Mouse (Mus musculus) kidney, postnatal 25 days (tissue): ENCODE measurements at regions not wholly inside any gene's neighbourhood (a gene's known extent, or its start where the extent isn't known, plus 50 kb on each side); places are given as distances from the start of the nearest gene placed in this dataset.

Experiments
- DNase-seq, 2 experiments: peaks; one replicate each; pipeline ENCODE4 v3.0.0; 2021; ENCODE audit warnings: mixed read lengths in 2 of 2

DNA sequence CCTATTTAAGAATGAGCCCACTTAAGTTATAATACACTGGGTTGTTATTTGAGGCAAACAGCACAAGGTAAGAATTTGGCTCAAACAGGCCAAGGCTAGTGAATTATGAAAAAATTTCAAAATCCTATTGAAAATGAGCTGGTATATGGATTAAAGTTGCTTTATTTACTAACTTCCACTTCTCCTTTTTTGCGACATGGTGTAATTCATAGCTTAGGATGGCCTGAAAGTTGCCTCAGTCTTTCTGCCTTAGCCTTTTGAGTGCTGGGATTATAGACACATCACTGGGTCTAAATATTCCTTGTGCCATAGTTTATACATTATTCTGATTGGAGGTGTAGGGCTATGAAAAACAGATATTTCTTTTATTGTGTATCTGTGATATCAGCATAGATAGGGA lies 81.9 kb downstream of the Edem1 start:
- no peak for DNase-seq

DNA sequence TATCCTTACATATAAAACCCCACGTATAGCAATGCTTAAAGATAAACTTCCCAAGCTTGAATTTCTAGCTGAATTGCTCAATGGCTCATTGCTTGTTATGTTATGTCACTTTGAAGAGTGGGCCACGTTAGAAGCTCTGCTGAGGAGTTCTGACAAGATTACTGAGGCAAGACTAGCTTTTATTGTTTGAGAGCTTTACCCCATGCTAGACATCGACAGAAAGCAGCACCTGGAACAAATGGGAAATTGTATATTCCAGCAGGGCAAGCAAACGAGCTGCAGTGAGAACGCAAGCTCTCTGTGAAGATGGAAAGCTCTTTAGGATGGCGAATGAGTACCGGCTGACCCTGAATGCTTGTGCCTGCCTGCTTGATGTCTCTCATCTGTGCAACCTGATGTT lies 84.1 kb downstream of the Edem1 start:
- no peak for DNase-seq

DNA sequence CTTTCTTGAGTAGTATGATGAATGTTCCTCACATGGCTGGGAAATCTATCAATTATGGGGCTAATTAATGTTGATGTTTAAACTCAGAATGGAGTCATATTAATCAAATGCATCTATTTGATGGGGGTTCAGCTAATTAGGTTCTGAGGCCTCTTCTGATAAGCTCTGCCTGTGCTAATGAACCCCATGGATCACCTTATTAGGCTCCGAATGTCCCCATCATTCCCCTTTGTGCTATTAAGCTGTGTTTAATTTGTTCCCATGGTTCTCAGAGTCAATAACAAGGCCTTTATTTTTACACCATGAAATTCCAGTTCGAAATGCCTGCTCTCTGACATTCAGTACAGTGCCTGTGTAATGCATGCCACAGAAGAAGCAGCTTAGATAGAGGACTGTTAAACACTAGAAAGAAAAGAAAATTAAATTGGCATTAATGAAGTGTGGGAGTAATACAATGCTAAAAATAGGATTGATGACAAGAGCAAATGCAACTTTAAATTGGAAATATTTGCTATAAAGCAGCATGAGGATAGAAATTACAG lies 91.0 kb downstream of the Edem1 start:
- DNase-seq: no peak

DNA sequence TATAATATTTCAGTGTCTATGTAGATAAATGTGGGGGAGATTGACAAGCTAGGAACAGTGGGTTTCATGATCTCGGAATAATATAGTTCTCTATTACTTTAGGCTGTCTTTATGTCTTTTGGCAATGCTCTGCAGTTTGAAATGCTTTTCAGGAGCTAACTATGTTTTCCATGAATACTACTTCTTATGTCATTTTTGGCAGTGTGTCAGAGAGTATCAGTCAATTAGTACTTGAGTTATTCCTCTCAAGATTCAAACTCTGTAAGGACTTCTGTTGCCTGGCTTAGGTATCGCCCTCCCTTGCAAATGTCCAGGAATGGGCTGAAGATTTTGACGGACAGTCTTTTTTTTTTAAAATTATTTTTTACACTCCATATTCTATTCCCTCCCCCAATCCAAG lies 92.7 kb downstream of the Edem1 start:
- no peak for DNase-seq

DNA sequence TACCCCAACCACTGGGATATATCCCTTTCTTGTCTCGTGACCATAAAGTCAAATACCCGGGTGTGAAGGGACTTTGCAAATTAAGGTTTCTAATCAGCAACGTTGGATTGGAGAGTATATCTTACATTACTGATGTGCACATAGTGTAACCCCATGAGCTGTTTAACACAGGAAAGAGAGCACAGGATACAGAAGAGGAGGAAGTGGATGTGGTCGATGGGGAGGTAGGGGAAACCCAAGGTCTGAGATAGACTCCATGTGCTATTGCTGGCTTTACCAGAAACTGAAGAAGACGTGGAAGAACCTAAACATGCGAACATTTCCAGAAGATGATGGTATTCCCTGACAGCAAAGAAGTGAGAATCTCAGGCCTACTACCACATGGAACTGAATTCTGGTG lies 94.1 kb downstream of the Edem1 start:
- DNase-seq: no peak

DNA sequence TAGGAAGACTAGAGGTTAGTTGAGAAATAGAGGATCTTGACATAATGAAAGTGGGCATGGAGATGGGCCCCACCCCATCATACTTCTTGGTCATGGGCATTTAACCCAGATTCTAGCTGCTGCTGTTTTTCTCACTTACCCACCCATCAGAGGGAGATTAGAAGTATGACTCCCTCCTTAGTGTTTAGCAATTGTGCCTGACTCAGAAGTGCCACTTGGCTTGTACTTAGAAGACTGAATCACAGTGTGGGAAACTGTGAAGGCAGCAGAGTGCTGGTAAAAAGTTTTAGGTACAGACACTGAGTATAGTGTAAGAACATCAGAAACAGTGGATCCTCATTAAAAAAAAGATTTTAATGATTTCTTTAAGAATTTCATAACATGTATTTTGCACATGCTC lies 100.5 kb downstream of the Edem1 start:
- DNase-seq: no peak

DNA sequence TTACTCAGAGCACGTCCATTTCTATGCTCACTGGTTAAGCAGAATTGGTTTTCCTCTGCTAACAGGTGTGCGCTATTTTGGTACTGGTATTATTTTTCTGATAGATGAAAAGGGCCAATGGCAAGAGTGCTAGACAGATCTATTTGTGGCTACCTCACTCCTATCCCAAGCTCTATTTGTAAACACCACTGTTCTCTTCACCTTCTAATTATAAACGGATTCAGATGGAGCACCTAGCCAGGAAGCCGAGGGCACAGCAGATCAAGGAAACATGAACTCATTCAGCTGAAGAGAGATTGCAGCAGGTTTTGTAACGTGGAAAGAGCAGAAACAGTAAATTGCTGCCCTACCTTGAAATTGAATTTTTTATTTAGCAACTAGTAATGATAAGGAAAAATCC lies 110.2 kb downstream of the Edem1 start:
- DNase-seq: no peak

DNA sequence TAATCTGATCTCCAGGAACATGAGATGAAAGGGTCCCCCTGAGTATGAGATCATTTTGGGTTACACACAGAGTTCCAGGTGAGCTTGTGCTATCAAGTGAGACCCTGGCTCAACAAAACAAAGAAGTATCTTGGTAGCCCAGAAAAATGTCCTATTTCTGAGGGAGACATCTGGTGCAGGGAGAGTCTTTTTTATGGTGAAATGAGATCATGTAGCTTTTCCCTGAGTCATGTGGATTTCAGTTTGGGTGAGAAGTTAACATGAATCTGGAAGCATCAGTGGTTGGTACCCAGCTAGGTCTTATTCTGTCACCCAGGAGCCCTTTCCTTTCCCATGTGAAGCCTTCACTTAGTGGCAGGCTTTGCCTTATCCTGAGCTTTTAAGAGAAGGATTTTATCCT lies 113.8 kb downstream of the Edem1 start:
- DNase-seq: no peak

DNA sequence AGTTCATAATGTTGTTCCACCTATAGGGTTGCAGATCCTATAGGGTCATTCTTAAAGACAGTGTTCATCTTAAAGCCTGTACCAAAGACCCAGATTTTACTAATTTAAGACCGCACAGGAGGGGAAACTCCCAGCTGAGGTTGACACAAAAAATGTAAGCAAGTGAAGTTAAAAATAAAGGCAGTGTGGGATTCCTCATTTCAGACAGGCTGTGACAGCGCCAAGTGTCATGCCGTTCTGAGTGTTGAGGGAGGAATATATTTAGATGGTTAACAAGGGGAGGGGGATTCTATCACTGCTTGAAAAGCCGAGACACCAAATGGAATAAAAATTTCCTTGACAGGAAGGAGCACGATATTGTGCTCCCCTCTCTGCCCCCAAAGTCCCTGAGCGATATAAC lies 123.9 kb downstream of the Edem1 start:
- DNase-seq: no peak

DNA sequence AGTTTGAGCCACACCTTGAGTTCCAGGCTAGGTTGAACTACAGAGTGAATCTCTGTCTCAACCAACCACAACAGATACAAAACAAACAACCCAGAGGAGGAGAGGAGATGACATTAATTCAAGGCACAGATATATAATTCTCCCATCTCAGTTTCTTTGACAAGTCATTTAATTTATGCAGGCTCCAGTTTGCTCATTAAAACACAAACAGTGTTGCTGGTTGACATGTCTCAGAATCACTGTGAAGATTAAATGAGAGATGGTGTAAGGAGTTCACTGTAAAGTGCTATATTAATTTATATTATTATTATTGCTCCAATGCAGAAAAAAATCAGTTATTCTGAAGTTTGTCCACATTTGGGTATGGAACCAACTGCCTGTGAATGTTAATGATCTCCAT lies 134.4 kb downstream of the Edem1 start:
- no peak for DNase-seq

DNA sequence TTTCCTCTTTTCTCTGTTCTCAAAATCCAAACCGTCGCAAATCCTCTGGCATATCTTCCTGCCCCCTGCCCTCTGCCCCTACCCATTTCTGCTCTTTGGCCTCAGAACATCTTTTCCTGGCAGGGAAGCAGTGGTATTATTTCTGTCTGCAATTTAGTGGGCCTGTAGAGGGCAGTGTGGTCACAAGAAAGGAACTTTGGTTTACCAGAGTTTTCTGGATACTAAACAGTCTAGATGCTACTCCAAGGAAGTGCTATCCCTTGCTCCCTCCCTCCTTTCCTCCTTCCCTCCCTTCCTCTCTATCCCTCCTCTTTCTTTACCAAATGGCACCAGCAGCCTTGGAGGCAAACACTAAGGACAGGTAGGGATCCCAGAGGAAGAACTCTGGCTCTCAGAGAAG lies 134.9 kb downstream of the Edem1 start:
- DNase-seq: peak; percentile 54 to 80

DNA sequence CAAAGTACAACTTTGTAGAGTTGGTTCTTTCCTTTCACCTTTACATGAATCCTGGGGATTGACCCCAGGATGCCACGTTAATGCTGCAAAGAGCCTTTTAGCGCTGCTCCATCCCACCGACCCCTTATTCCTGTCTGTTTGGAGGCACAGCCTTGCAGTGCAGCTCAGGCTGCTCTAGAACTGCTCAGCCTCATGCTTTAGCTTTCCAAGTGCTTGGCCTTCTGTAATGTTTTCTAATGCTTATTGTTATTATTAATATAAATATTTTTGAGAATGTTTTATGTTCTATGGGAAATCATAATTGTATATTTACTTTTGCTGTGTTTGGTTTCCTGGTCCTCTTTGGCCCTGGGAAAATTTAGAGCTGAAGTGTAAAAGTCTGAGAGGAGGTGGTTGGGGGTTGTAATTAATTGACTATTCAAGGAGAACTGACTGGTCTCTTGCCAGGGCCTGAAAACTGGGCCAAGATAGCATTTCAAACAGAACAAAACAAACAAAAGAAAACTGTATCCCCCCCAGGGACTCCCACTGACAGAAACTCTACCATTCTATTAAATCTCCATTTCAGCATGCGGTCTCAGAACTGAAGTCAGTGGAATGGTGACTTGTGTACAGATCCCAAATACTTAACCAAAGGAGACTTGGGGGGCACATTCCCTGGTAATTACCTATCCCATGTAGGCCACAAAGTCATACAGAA lies 141.2 kb downstream of the Edem1 start:
- DNase-seq: peak in 1 of 2 experiments; percentile 20

DNA sequence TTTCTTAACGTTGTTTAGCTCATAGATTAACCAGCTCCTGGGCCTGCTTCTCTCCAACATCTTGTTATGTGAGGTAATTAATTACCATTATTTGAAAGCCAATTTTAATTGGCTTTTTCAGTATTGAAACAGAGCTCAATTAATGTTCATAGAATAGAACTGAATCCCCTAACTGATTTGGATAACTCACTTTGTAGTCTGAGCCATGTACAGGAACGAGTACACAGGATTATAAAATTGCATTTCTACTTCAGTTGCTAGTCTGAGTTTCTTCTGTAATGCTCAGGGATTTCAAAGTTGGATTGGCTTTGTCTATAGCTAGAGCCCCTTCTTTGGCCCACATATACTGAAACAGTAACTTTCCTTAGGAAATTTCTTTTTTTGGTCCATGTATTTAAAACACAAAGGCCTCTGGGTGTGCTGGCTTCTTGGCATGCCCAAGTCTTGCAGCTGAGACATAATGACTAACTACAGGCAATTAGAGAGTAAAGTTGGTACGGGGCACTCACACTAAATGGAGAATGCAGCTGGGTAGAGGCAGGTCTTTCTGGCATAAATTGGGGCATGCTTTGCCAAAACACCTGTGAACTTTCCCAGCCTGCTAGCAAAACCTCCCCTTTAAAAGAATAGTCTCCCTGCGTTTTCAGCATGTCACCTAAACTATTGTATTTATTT lies 143.1 kb downstream of the Edem1 start:
- no peak for DNase-seq

DNA sequence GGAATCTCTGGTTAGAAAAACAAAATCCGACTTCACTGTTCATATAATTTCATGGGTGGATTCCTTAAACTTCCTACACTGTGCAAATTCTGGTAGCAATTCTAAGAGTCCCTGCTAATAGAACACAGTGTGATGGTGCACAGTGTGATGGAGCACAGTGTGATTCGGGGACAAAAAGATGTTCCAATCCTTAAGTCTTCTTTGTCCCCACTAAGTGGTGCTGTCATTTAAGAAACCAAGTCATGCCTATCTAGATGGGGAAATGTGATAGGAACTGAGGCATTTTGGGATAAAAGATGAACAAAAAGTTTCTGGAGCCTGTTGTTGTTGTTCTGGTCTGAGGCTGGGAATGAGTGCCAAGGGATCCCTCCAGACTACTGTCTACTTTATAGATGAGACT lies 145.3 kb downstream of the Edem1 start:
- no peak for DNase-seq

DNA sequence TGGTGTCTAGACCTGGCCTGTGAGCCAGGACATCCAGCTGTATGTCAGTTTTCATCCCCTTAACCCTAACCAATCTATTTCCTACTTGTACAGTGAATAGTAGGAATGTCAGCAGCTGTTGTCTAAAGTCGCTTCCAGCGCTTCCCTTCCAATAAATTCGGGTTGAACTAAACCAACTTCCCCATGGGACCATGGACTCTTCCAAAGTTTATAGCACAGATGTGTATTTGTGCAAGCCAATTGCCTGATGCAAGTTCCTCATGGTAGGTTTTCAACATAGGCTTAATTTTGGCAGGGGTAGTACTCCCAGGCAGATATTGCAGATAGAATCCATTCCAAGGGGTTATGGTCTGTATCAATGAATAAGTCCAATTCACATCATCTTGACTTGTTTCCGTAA lies 161.1 kb downstream of the Edem1 start:
- no peak for DNase-seq

DNA sequence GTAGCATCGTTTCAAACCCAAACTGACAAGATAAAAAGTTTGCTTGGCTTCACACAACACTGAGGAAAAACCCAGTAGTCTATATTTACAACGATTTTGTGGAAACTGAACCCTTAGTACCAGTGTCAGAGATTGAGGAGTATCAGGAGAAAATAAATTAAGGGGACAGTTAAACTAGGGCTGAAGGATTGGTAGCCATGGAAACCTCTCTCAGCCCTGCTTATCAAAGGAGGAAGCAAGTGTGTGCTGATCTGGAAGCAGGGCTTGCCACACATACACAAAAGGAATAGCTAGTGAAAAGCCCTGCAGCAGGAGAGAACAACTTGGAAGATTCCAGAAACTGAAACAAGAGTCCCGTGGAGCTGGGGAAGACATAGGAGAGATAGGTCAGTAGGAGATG lies 165.3 kb downstream of the Edem1 start:
- DNase-seq: no peak

DNA sequence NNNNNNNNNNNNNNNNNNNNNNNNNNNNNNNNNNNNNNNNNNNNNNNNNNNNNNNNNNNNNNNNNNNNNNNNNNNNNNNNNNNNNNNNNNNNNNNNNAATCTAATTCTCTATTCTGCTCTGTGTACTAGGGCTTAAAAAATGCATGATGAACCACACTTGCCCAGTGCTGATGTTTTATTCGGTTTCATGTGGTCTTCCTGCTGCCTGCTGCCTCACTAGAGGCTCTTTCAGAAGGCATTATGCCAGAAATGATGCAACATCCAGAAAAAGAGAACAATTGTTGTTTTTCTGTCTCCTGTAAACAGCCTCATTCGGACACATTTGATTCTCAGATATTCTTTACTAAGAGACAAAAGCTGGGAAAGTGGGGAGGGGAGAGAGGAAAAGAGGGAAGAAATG lies 176.0 kb downstream of the Edem1 start:
- DNase-seq: no peak

DNA sequence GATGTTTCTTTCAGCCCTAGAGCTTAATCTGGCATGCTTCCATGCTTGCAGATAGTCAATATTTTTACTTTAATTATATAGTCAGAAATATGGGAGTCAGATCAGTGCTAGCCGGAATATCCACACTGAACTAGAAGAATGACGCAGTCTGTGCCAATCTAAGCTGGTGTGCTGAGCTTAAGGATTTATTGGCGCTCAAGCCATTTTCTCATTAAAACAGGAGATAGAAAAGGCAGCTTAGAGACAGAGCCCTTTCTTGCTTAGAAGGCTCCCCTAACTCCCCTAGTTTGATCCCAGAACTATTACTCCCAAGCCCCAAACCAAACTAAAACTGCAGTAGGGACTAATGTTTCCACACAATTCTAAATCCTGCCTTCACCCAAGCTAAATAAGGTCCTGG lies 180.9 kb downstream of the Edem1 start:
- no peak for DNase-seq

DNA sequence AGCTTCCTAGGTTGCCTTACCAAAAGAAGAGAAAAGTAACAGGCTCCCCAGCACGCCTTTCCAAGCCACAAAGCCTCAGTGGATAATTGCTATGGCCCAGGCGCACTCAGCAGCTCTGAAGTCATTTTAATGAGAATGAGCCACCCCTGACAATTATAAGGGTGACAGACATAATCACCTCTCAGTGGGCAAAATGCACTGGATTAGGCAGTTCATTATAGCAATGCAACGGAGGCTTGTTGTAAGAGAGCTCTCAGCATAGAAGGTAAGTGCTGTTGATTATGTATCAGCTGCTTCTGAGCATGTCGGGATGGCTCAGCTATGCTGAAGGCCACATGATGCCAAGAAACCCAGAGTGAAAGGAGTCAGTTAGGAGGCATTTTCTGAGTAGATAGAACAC lies 181.4 kb downstream of the Edem1 start:
- no peak for DNase-seq

DNA sequence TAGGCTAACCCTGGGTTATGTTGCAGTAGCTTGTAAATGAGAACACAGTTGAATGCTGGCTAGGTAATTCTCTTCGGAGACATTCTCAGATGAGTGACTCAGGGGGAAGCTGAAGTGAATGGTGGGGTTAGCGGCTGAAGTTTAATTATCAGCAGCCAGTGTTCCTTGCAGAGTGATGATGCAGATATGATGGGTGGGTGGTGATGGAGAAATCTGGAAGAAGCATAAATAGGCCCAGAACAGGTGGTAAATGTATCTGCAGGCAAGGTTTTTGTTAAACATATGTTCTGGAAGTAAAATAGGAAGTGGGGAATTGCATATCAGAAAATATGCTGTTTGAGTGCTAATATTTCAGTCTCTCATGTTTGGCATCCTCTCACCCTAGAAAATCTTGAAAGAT lies 191.3 kb downstream of the Edem1 start:
- no peak for DNase-seq
